Comparison of ENCODE assay signal across 8 mouse cellular contexts in the genomic region with DNA sequence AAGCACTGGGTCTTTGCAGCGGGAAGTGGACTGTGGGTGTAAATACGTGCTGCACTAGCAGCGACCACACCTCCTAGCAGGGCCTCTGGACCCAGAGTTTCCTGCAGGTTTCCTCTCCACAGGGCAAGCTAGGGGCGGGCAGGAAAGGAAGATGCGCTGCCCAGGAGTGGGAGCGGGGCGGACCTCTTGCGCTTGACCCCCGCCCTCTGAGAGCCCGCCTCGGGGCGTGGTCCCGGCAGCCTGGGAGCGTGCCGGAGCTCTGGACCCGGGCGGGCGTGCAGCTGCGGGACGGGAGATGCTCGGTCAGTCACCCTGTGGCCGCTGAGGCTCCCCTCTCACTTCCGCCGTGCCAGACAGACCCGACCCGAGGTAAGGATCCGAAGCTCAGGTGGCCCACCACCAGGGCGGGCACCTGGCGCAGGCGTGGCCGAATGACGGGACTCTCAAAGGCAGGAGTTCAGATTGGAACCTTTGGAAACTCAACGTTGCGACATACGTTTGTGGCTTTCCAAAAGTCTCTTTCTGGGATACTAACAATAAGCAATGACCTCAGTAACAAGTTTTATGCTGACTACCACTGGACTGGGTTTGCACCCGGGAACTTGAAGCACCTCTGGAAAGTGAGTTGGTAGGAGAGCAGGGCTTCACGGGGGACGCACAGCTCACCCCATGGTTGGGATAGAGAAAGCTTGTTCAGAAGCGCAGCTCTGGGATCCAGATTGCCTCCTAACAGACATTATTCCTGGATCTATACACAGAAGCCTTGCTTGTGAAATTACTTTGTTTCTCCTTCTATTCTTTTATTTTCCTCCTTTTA. TPM values are rescaled to one million over a fixed set of nuclear protein-coding genes. Genes with fewer than 3 reads are reported as not detected.
DNase-seq lines count a peak whose midpoint lies in the region; ATAC-seq lines count a peak whose summit lies in the region.

A gene (plus strand): TSS at position 253 of the 817 bp plus-strand sequence.

- H3K9me3 ChIP-seq in embryonic facial prominence, embryonic 11.5 days (replicated peaks; ENCODE audit: control insufficient read depth, low read length): no peaks in the 10 kb centered on the region
- no peaks in the 10 kb centered on the region for H3K9me3 ChIP-seq in heart, embryonic 11.5 days (replicated peaks; ENCODE audit: control insufficient read depth, low read length)

- peak within 1 kb of the TSS; percentile 51 for H3K9ac ChIP-seq in embryonic facial prominence, embryonic 11.5 days (replicated peaks; ENCODE audit: low read length)
- H3K9ac ChIP-seq in heart, embryonic 11.5 days (ENCODE audit: low read depth, low read length): peak within 1 kb of the TSS; percentile 66

- peak; percentile 12 to 19 for DNase-seq in B cell, adult 2 months
- peak; percentile 72 for DNase-seq in R1 (ENCODE audit: low read depth, low spot score)
- peak; percentile 62 for DNase-seq in embryonic facial prominence, embryonic 11.5 days (ENCODE audit: low spot score)
- DNase-seq in kidney, adult 9 months: peak; percentile 65
- DNase-seq in lung, postnatal 10 days: peak; percentile 89
- peak; percentile 66 for DNase-seq in ovary, postnatal 36 days (ENCODE audit: low spot score)
- DNase-seq in layer of hippocampus, postnatal 14 days (ENCODE audit: low spot score in 2 of 2): no peak

- peaks cover 6% of the 10 kb centered on the region for H3K27me3 ChIP-seq in embryonic facial prominence, embryonic 11.5 days (ENCODE audit: control insufficient read depth, insufficient read depth, low read length)
- H3K27me3 ChIP-seq in heart, embryonic 11.5 days (ENCODE audit: control insufficient read depth, insufficient read depth, low read length): peaks cover 2% of the 10 kb centered on the region; the same call in 1 of the 2 replicates

- no peaks in the 10 kb centered on the region for H3K4me1 ChIP-seq in embryonic facial prominence, embryonic 11.5 days (ENCODE audit: control insufficient read depth, insufficient read depth, low read length)
- H3K4me1 ChIP-seq in heart, embryonic 11.5 days (ENCODE audit: control insufficient read depth, insufficient read depth, low read length): no peaks in the 10 kb centered on the region

- peak; percentile 73; the same call in 1 of the 2 replicates for ATAC-seq in embryonic facial prominence, embryonic 11.5 days (replicated peaks; ENCODE audit: insufficient number of reproducible peaks, low FRiP score, low TSS enrichment, low read depth)
- peak; percentile 90 for ATAC-seq in heart, embryonic 11.5 days (replicated peaks; ENCODE audit: insufficient number of reproducible peaks, low FRiP score, low TSS enrichment)

- H3K4me2 ChIP-seq in embryonic facial prominence, embryonic 11.5 days (ENCODE audit: low read depth, low read length): peak within 1 kb of the TSS; percentile 93
- peak within 1 kb of the TSS; percentile 84 for H3K4me2 ChIP-seq in heart, embryonic 11.5 days

- peak within 1 kb of the TSS; percentile 50 for H3K4me3 ChIP-seq in embryonic facial prominence, embryonic 11.5 days (ENCODE audit: low read depth, low read length)
- peak within 1 kb of the TSS; percentile 58 for H3K4me3 ChIP-seq in heart, embryonic 11.5 days (ENCODE audit: low read depth, low read length)

- H3K36me3 ChIP-seq in embryonic facial prominence, embryonic 11.5 days (replicated peaks; ENCODE audit: control insufficient read depth, insufficient read depth, low read depth, low read length): no peaks in the 10 kb centered on the region
- 0 out of 2 replicates have a peak, but pooled peaks cover under 1% of the 10 kb centered on the region for H3K36me3 ChIP-seq in heart, embryonic 11.5 days (ENCODE audit: control insufficient read depth, insufficient read depth, low read length)

- no peak within 1 kb of the TSS for H3K27ac ChIP-seq in embryonic facial prominence, embryonic 11.5 days (replicated peaks; ENCODE audit: low read depth, low read length)
- peak within 1 kb of the TSS; percentile 50 for H3K27ac ChIP-seq in heart, embryonic 11.5 days (ENCODE audit: low read depth, low read length)

- under 1% methylated on average over 39 of the region's 39 CpGs for WGBS in embryonic facial prominence, embryonic 11.5 days
- WGBS in heart, embryonic 11.5 days (ENCODE audit: insufficient replicate concordance): under 1% methylated on average over 38 of the region's 39 CpGs

RNA-seq across cellular contexts. Expression of the gene that starts here (rescaled TPM):
- polyA plus RNA-seq in embryonic facial prominence, embryonic 11.5 days (2014; fragmentation: Nextera tagmentation; extraction: Ambion mirVana): 10.4 and 11.0 TPM in 2 replicates
- 14.4 and 15.8 TPM in 2 replicates for polyA plus RNA-seq in heart, embryonic 11.5 days (2014; fragmentation: Nextera tagmentation; extraction: Ambion mirVana)
- 1 to 10 TPM; 5.3 to 6.0 TPM for total RNA-seq in layer of hippocampus, postnatal 14 days (2021)

Comparison
In these comparisons a context has a peak if more than half of its experiments do, and no peak if none do; other contexts are left out.
1. DNase-seq: peak in B cell, adult 2 months (2 of 2), R1 (single experiment), embryonic facial prominence, embryonic 11.5 days (single experiment), kidney, adult 9 months (single experiment), lung, postnatal 10 days (single experiment) and ovary, postnatal 36 days (single experiment); none in layer of hippocampus, postnatal 14 days (0 of 2).